Mouse (Mus musculus): Measurements from ENCODE around the gene Psmd4.
"Not testable (repeated sequence)": the region's sequence is repeated elsewhere in the genome, so short reads cannot be mapped to it uniquely, and the experiment has no call there.

The Psmd4 gene

DNA sequence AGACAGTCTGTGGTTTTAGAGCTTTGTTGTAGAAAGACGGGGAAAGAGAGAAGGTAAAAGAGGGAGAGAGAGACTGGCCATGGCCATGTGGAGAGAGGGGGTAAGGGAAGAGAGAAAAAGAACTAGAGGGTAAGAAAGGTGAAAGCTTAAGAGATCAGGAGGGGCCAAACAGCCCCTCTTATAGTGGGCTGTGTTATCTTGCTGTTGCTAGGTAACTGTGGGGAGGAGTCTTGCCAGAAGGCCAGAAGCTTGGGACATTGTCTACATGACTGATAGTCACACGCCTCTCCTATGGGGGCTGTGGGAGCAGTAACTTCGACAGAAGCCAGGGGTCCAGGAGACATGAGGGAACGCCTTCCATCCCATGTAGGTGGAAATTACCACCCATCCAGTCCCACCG is 17.2 kb downstream of the Psmd4 start:
- DNase-seq (ENCODE audit: low read depth, low spot score) = no peak

DNA sequence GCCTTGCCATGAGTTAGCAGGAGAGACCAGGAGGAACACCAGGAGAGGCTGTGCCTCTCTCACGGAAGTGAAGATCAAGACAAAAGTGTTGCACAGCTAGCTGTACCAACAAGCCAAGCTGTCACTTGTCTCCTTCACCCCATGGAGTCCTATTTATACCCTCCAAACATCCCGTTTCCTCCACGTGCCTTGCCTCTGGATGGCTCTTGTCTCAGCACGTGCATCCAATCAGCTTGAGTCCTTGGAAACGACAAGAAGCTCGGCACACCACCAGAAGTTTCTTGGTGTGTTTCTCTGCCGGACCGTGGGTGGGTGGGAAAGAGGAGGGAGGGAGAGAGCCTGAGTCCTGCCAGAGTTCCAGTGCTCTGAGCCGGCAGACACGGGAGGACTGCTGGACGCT is 17.9 kb downstream of the Psmd4 start:
- no peak for DNase-seq (ENCODE audit: low read depth, low spot score)

DNA sequence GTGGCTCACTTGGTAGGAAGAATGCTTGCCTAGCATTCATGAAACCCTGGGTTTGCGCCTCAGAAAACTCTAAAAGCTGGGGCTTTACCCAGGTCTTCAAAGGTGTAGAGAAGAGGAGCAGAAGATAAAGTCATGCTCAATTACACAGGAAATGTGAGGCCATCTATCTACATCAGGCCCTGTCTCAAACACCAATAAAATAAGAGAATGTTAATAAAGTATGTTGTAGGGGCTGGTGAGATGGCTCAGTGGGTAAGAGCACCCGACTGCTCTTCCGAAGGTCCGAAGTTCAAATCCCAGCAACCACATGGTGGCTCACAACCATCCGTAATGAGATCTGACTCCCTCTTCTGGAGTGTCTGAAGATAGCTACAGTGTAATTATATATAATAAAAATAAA is 21.5 kb downstream of the Psmd4 start:
- DNase-seq (ENCODE audit: low read depth, low spot score) = not testable (repeated sequence)

DNA sequence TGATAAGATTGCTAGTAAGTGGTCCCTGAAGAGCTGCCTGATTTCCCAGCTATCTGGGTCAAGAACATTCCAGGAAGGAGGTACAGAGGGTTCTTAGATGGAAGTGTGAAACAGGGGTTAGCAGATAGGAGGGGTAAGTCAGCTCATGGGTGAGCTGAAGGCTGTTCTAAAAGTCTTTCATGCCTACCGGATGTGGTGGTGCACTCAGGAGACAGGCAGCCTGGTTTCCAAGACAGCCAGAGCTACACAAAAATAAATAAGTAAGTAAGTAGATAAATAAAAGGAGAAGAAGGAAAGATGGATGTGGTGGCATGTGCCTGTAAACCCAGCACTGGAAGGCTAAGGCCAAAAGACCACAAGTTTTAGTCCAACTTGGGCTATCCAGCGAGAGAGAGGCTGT is 23.7 kb downstream of the Psmd4 start:
- no peak for DNase-seq (ENCODE audit: low read depth, low spot score)

DNA sequence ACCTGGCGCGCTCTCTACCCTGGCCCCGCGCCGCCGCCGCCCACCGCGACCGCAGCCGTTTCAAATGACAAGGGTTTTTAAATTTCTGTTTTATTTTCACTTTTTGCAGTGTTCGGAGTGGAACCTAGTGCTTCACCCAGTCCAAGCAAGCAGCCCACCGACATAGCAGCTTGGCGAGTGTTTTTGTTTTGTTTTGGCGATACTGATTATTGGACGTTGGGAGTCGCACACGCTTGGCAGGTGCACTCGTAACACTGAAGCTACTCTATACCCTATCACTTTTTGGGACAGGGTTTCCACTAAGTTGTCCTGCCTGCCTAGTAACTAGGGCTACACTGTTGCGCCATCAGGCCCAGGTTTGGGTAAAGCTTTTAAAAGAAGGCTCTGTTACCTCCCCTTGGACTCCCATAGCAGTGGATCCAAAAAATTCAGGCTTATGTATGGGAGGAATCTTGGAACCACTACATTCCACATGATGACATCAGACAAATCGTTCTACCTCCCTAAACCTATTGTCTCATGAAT is 25.8 kb downstream of the Psmd4 start:
- DNase-seq (ENCODE audit: low read depth, low spot score) = no peak

DNA sequence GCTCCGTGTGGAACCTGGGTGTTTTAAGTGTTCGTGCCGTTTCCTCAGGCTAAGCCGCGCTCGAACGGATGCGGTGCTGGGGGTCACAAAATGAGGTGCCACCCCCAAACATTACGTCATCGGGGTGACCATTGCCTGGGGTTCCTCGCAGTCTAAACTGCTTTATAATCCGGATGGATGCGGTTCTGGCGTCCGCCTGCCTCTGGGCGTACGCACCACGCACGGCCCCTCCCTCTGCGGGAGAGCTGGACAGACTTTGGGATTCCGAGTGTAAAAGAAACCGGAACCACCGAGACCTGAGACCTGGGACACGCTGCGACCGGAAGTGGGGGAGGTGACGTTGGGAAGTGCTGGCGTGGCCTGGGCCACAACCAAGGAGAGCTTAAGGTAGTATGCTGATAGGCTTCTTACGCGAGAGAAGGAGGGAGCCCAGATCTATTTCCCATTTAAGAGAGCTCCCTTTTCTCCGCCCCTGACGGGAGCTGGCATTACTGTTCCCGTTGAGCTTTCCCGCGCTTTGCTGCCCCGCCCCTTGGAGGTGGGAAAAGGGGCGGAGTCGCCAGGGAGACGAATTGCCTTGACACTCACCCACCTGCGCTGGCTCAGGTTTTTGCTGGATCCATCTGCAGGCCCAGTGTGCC is 26.4 kb downstream of the Psmd4 start:
- peak; percentile 93 for DNase-seq (ENCODE audit: low read depth, low spot score)

DNA sequence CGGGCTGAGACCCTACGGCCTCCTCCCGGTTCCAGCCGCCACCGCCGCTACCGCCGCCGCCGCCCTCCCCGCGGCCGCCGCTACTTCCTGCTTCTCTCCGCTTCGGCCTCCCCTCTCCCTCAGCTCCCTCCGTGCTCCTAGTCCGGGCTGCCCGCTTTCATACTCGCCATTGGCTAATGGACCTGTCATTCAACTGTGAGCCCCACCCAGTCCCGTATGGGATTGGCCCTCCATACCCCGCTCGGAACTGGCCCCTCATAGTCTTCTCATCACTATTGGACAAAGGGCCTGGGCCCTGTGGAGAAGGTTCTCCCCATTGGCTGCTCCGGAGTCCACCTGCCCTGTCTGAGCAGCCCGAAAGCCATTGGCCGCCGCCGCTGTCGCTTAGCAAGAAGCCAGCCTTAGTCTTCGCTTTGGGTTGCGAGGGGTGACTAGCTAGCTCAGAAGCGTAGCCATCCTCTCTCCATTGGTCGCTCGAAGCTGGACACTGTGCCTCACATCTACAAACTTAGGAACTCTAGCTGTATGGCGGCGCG is 27.0 kb downstream of the Psmd4 start, which contains the start of gene Zfp687:
TSS of gene Zfp687 (minus strand) at position 112 of the 536 bp plus-strand sequence.
- peak; percentile 100 for DNase-seq (ENCODE audit: low read depth, low spot score)

DNA sequence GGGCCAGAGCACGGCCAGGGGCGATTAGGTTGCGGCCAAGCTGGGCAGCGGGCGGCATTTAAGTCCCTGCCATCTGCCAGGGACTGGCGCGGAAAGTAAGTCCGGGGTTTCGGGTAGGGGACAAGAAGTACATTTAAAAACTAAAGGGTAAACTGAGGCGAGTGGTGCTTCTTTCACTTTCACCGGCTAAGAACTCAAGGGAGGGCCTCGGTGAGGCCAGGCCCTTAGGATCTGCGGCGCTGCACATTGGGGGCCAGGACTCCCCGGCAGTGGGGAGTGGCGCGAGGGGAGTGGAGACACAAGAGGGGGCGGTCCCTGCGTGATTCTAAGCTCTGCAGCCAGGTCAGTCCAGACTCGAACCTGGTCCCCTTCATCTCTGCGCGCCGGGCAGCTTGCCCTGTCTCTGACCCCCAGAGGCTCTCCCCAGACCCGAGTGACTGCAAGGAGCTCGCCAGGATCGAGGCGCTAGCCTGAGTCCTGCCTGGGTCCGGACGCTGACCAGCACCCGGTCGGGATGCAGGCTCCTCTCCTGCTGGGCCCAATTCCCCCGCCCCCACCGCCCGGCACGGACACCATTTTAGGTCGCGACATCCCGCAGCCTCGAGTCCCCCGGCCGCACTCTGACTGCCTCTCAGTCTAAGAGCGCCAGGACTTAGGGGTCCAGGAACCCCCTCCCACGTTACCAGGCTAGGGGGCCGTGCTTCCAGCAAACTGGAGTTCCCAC is 27.8 kb downstream of the Psmd4 start:
- DNase-seq (ENCODE audit: low read depth, low spot score) = no peak

DNA sequence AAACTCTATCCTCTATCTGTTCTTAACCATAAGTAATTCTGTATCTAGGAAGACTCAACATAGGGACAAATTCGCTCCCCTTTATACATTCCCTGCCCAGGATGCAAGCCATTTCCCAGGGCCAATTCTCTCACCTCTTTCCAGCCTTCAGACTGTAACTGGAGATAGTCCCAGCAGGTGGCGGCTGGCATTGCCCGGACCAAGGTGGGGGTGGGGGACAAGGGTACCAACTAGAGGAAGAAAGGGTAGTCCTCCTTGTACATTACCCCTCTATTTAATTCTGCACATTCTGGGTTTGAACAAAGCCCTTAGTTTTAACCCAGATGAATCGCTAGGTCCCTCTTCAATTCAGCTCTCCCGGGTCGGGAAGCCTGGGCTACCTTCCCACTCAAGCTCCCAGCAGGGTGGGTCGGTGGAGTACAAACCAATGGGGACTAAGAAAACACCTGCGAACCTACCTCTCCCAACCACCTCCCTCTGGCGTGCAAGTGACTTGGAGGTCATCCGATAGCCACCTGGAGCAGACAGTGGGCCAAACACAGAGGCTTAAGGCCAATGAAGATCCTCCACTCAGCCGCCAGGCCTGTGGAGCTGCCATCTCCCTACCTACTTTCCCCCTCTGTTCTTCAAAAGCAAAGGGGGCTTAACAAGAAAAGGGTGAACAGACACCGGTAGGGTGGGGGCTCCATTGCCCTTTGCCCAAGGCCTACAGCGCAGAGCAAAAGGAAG is 28.6 kb downstream of the Psmd4 start:
- no peak for DNase-seq (ENCODE audit: low read depth, low spot score)

DNA sequence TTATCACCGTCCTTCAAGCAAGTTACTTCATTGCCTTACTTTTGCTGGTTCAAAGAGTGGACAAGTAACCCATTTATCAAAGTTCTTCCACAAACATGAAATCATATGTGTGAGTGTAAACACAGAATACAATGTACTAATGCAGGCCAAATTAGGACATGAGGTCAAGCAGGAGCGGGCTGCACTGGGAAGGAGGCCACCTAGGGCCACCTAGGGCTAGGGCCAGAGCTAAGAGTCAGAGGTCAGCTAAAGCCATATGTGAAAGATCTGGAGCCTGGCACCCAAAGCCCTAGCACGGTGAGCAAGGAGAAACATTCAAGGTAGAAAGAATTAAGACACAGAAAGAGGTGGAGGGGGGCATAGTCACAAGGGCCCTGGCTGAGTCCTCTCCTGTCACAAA is 29.4 kb downstream of the Psmd4 start:
- DNase-seq (ENCODE audit: low read depth, low spot score) = no peak

DNA sequence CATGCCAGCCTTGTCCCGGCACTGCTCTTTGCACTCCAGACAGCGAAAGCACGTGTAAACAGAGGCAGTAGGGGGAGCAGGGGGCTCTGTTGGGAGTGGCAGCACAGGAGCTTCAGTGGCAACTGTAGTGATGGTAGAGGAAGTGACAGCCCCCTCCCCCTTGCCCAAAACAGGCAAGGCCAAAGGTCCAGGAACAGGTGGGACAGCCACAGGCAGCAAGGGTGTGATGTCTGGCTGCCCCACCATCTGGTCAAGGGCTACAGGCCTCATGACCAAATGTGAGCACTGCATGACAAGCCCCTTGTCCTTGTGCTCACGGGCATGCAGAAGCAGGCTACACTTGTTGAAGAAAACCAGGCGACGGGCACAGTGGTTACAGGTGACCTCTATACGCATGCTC is 32.0 kb downstream of the Psmd4 start:
- DNase-seq (ENCODE audit: low read depth, low spot score) = no peak

DNA sequence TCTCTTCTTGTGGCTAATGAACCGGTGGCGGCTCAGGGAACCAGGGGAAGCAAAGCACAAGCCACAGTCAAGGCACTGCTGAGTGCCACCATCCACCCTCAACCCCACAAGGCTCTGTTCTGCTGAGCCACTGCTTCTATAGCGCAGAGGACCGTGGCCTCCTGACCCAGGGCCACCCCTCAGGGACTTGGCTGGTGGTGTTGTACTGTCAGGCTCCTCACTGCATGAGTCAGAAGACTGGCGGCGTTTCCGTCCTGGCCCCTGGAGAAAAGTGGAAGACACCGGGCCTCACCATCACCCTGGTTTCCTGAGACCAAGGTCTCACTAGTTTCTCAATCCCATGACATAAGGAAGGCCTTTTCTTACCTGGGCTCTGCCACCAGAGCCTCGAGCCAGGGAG is 34.7 kb downstream of the Psmd4 start:
- no peak for DNase-seq (ENCODE audit: low read depth, low spot score)

DNA sequence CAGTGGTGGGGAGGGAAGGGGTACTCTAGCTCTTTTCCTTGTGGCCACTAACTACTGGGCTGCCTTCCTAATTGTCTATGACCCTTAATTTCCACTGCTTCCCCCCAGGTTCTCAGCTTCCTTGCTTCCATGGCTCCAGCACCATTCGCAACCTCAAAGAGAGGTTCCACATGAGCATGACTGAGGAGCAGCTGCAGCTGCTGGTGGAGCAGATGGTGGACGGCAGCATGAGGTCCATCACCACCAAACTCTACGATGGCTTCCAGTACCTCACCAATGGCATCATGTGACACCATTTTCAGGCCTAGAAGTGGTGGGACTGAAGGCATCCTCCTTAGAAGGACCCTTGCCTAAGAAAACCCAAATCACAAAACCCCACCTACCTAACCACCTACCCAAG is 36.8 kb downstream of the Psmd4 start:
- no peak for DNase-seq (ENCODE audit: low read depth, low spot score)

DNA sequence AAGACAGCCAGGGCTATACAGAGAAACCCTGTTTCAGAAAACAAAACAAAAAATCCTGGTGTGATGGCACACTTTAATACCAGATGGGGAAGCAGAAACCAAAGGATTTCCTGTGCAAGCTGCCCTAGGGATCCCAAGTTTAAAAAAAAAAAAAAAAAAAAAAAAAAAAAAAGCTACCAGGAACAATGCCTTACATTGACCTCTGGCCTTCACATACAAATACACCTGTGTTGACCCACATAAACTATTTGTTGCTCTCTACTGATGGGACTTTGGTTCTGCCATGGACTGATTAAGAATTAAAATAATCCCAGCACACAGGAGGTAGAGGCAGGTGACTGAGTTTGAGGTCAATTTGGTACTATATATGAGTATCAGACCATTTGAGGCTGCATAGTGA is 39.1 kb downstream of the Psmd4 start:
- DNase-seq (ENCODE audit: low read depth, low spot score) = no peak

DNA sequence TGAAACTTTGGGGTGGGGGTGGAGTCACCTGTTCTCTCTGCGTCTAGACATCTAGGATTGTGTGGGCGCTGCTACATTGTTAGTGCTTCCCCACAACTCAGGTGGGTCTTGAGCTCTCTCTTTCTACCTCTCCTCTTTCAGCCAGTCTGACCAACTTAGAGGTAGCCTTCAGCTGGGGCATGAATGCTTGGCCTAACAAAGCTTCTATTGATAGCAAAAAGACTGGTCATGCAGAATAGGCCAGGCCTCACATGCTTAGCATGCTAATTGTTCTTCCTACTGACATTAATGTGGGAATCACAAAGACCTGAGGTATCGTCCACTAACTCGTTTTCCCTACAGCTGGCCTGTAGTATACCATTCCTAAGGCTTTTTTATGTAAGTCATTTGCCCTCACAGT is 39.8 kb downstream of the Psmd4 start:
- no peak for DNase-seq (ENCODE audit: low read depth, low spot score)

DNA sequence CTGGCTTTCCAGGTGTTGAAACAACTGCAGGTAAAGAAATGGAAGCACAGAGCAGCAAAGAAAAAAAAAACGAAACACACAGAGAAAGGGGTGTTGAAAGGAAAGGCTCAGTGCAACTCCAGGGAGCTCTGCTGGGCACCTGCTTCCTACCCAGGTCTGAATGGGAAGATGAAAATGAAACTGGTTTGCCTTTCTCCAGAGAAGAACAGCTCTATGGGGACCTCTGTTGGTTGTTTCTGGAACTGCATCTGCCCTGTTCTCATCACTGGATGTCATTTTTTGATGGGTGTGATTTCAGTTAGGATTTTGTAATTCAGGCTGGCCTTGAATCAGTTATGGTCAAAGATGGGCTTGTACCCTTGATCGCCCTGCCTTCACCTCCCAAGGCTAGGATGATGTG is 45.5 kb downstream of the Psmd4 start:
- peak; percentile 75 for DNase-seq (ENCODE audit: low read depth, low spot score)

DNA sequence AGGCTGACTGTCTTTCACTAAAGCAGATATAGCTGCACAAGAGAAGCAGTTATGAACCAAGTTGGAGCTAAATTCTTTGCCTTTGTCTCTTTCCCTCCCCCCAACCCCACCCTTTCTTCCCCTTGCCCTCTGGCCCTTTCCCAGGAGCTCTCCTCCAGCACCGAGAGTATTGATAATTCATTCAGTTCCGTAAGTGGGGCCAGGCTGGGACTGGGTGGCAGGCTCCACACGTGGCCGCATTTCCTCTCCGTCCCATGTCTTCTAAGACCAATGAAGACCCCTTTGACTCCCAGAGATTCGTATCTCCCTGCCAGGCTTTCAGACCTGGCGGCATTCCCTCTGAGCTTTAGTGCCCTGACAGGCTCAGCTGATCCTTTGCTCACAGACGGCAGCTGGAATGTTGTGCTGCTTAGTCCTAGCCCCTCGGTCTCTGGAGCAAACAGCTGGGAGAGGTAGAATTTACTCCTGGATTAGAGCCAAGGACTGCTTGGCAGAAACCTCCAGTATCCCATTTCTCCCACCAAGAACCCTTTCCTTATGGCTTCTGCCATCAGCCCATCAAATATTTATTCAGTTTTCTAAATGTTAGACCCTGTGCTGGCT is 53.2 kb downstream of the Psmd4 start:
- DNase-seq (ENCODE audit: low read depth, low spot score) = no peak

DNA sequence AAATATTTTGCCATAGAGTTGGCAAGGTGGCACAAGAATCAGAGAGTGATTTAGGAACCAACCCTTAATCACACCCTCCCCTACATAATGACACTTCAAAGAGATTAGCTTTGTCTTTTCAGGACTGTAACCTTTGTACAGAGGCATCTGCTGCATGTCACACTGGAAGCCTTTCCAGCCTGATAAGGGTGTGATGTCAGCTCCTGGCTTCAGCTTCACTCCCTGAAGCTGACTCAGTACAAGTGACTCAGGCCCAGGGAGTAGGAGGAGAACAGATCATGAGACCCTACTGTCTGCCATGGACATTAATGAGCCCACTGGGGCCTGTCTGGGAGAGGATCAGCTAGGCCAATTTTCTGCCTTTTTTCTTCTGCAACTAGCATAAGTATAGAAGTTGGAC is 54.8 kb downstream of the Psmd4 start:
- no peak for DNase-seq (ENCODE audit: low read depth, low spot score)

DNA sequence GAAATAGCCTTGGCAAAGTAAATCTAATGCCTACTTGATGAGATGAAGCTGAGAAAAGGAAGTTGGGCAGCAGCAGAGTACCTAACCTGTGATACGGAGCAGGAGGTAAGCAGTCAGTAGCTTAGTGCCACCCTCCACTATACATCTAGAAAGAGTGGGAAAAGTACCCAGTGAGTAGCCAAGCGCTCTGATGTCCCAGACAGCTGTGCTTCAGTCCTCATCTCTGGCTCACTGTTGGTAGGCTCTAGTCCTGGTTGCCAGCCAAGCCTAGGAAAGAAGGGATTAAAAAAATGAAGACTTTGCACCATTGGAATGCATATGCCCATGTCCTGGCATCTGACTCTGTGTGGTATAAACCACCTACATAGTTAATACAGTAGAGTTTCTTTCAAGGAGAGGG is 56.9 kb downstream of the Psmd4 start:
- DNase-seq (ENCODE audit: low read depth, low spot score) = no peak

DNA sequence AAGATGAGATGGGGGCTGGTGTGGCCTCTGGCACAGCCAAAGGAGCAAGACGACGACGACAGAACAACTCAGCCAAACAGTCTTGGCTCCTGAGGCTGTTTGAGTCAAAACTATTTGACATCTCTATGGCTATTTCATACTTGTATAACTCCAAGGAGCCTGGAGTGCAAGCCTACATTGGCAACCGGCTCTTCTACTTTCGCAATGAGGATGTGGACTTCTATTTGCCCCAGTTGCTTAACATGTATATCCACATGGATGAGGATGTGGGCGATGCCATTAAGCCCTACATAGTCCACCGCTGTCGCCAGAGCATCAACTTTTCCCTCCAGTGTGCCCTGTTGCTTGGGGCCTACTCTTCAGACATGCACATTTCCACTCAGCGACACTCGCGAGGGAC is 58.1 kb downstream of the Psmd4 start:
- no peak for DNase-seq (ENCODE audit: low read depth, low spot score)

Data from forelimb bud, embryonic 11.5 days (tissue).